Mouse (Mus musculus): Measurements from ENCODE around the gene Prkcg.
"Not testable (repeated sequence)": the region's sequence is repeated elsewhere in the genome, so short reads cannot be mapped to it uniquely, and the experiment has no call there.

The Prkcg gene

DNA sequence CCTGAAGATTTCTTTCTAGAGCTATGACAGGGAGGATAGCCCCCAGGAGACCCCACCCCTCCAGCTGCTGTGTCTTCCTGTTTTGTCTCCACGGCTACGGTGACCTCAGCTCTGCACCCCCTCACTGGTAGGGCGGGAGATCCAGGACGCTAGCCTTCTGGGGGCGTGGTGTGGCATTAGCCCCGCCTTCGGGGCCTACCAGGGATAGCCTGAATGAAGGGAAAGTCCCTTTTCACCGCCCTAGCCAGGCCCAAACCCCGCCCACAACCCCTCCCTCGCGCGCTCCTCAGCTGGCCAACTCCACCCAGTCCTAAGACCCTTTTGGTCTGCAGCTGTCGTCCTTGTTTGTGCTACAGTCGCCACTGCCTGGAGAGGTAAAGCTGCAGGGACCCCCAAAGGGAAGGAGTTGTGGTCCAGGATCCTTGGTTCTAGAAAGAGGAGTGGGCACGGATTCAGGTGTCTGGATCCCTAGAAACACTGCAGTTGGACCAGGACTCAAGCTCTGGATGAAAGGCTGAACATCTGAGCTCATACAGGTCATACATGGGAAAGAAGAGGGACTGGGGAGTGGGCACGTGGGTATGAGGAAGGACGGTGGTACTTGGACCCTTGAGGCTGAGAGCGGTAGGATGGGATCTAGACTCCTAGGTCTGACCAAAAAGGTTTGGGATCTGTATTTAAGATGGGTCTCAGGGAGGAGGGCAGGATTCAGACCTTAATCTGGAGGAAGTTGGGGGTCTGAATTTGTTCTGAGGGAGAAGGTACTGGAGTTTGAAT is 1.5 kb downstream of the Prkcg start:
- DNase-seq (ENCODE audit: inconsistent ontology term) = peak; percentile 98

DNA sequence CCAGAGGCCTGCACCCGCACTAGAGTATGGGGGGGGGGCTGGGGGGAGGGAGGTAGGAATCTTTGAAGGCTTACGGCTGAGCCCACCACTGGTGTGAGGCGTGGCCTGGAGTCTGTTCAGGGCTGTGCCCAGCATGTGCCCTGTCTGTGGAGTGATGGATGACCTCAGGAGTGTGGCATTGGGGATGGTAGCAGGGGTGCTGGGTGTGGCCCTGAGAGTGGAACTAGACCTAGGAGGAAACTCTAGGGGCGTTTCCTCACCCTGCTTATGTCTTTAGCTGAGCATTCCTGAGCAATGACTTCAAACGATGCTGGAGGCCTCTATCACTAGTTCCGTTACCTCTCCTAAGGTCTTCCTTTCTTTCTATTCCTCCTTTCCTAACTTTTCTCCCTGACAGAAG is 2.2 kb downstream of the Prkcg start:
- DNase-seq (ENCODE audit: inconsistent ontology term) = peak; percentile 36

DNA sequence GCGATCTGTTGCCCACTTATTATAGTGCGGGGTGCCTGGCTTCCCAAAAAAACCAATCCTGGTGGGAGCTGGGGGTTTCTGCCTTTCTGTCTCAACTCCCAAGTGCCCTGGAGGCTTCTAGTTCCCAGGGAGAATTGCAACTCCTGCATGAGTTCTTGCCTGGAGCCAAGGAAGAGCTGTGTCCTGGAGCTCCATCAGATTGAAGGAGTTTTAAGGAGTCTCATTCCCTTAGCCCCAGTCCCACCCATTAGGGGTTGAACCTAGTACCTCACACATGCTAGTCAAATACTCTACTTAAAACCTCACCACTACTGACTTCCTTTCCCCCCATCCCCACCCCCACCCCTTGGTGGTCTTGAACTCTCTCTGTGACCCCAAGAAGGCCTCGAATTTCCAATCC is 2.8 kb downstream of the Prkcg start:
- no peak for DNase-seq (ENCODE audit: inconsistent ontology term)

DNA sequence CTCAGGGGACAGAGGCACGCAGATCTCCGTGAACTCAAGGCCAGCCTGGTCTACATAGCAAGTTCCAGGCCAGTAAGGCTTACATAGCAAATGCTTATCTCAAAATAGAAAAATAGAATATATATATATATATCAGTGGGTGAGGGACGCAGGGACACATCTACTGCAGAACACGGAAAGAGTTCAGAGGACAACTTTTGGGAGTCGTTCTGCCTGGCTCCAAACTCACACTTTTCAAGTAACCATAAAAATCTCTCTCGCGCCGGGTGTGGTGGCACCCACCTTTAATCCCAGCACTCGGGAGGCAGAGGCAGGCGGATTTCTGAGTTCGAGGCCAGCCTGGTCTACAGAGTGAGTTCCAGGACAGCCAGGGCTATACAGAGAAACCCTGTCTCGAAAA is 3.3 kb downstream of the Prkcg start:
- DNase-seq (ENCODE audit: inconsistent ontology term) = not testable (repeated sequence)

DNA sequence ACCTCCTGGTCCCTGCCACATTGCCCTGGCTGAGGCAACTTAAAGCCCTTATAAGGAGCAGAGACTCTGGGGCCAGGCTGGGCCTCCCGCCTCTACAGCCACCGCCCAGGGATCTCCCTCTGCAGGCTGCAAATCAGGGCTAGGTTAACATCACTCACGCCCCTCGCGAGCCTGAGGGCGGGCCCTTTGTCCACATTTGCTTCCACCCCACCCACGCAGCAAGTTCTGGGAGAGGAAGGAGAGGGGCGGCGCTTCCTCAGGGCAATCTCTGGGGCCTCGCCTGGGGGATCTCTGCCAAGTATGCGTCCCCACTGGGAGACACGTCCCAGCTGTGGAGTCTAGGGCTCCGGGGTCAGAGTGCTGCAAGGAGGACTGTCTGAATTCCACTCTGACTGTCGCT is 3.8 kb downstream of the Prkcg start:
- peak; percentile 96 for DNase-seq (ENCODE audit: inconsistent ontology term)

DNA sequence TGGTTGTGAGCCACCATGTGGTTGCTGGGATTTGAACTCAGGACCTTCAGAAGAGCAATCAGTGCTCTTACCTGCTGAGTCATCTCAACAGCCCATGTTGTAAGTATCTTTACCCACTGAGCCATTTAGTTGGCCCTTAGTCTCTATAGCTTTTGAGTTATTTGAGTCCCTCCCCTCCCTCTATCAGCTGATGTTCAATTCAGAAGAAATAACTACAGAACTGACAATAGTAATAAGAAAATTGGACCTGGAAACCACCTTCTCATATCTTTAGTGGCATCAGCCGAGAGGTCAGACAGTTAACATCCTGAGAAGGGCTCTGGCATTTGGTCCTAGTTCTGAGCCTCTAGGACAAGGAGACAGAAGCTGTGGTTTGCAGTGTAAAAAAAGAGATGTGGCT is 5.8 kb downstream of the Prkcg start:
- no peak for DNase-seq (ENCODE audit: inconsistent ontology term)

DNA sequence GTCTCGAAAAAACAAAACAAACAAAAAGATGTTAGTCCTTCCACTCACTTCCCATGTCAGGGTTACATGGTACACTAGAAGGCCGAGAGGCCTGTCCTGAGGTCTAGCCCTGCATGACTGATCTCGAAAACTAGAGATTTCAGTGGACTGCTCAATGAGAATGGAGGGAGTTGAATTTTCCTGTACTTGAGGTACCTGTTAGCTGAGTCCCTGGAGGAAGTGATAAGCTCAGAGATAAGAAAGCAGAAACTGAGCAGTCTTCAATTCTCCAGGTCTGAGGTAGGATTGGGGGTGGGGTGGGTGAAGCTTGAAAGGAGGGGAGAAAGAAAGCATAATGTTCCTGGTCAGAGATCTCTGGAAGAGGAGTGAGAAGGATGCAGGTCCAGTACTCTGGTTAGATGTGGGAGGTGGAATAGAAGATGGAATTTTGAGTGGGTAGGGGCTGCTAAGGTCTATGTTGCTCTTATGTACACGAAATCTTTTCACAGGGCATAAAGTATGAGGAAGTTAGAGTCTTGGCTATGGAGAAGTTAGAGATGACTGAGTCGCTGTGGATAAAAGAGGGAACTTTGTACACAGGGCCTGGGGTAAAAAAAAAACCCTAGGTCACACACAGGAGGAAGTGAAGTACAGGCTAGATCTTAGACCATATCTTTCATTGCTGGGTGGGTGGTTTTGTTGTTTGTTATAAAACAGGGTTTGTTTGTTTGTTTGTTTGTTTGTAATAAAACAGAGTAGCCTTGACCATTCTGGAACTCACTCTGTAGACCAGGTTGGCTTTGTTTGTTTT is 6.5 kb downstream of the Prkcg start:
- DNase-seq (ENCODE audit: inconsistent ontology term) = no peak

DNA sequence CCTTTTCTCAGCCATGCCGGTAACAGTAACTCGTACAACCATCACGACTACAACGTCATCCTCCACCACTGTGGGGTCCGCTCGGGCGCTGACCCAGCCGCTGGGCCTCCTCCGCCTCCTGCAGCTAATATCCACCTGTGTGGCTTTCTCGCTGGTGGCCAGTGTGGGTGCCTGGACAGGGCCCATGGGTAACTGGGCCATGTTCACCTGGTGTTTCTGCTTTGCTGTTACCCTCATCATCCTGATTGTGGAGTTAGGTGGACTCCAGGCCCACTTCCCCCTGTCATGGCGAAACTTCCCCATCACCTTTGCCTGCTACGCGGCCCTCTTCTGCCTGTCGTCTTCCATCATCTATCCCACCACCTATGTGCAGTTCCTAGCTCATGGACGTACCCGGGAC is 7.7 kb downstream of the Prkcg start:
- no peak for DNase-seq (ENCODE audit: inconsistent ontology term)

- DNase-seq (ENCODE audit: inconsistent ontology term) = no peak
These were observed 11.1 kb downstream of the Prkcg start for GRCm38 (mm10) chr7:3299941-3300617.

- DNase-seq (ENCODE audit: inconsistent ontology term) = no peak
These were observed 12.1 kb downstream of the Prkcg start for GRCm38 (mm10) chr7:3300891-3301627.

- peak; percentile 56 for DNase-seq (ENCODE audit: inconsistent ontology term)
These were observed 12.9 kb downstream of the Prkcg start for GRCm38 (mm10) chr7:3301628-3302555.

DNA sequence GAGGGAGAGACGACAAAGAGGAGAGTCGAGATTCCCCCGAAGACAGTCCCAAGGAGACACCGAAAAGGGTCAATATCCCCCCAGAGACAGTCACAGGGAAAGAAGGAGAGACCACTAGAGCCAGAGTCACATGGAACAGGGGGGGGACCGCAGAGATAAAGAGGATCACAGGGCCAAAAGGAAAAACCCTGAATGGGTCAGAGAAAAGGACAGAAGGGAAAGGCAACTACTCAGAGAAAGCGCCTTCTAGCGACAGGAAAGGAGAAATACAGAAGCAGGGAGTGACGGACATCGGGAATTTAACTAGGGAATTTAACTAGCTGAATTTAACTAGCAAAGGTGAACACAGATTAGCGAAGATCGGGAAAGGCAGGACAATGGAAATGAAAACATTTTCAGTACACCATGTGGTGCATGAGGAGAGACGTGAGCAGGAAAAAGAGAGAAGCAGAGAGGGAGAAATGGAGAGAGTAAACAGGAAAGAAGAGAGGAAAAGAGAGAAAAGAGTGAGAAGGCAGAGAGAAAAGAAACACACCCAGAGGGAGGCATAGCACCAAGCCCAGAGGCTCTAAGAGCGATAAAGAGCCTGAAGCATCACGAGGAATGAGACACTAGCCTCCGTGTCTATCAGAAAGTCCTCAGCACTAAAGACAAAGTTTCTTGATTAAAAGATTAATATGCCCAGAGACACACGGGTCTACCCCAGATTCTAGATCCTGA is 13.7 kb downstream of the Prkcg start:
- DNase-seq (ENCODE audit: inconsistent ontology term) = peak; percentile 49

- DNase-seq (ENCODE audit: inconsistent ontology term) = peak; percentile 69
These were observed 14.3 kb downstream of the Prkcg start for GRCm38 (mm10) chr7:3303276-3303781.

GRCm38 (mm10) chr7:3303789-3304188 is 14.8 kb downstream of the Prkcg start:
- no peak for DNase-seq (ENCODE audit: inconsistent ontology term)

DNA sequence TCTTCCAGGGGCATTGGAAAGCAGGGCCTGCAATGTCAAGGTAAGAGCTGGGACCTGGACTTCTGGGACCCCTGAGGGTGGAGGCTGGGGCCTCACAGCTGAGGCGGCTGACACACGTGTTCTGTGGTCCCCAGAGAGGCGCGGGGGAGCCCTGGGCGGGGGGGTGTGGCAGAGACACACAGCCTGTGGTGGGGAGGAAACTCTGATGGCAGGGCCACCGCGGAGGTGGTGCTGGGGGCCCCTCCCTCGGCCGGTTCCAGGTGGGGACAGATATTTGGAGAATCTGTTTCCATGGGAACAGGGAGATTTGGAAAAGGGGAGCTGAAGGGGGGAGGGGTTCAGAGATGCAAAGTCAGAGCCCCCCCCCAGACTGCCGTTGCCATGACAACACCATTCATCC is 15.3 kb downstream of the Prkcg start:
- DNase-seq (ENCODE audit: inconsistent ontology term) = no peak

DNA sequence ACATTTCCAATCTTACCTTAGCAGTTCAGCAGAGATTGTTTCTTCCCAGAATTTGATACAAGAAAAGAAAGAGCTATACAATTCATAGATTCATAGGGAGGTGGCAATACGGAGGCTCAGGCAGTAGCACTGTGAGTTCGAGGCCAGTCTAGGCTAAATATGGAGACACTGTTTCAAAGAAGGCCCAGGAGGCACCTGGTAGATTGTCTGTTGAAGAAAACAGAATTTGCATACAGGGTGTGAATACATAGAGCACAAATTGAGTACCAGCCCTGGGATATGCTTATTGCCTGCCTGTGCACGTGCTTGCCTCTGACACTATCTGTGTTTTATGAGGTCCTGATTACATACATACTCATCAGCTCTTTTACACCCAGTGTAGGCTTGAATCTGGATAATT is 17.4 kb downstream of the Prkcg start:
- DNase-seq (ENCODE audit: inconsistent ontology term) = no peak

- no peak for DNase-seq (ENCODE audit: inconsistent ontology term)
These were observed 19.7 kb downstream of the Prkcg start for GRCm38 (mm10) chr7:3308646-3309045.

DNA sequence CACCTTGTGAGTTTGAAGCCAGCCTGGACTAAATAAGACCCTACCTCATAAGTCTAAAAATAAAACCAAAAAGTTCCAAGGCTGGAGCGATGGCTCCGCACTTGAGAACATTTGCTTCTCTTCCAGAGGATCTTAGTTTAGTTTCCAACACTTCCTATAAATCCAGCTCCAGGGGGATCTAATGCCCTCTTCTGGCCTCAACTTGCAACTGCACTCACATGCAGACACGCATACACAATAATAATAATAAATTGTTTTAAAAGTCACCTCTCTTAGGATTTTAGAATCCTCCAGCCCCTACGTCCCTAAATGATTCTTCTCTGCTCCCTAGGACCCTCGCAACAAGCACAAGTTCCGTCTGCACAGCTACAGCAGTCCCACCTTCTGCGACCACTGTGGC is 21.3 kb downstream of the Prkcg start:
- no peak for DNase-seq (ENCODE audit: inconsistent ontology term)

- DNase-seq (ENCODE audit: inconsistent ontology term) = no peak
These were observed 24.6 kb downstream of the Prkcg start for GRCm38 (mm10) chr7:3313571-3313970.

- no peak for DNase-seq (ENCODE audit: inconsistent ontology term)
These were observed 25.1 kb downstream of the Prkcg start for GRCm38 (mm10) chr7:3314121-3314520.

All from Muller cell, postnatal 12 days (primary cell).